Mouse (Mus musculus) olfactory bulb, adult 2 months (tissue): Measurements from ENCODE around the gene Ube2ql1. TPM values are rescaled to one million over a fixed set of nuclear protein-coding genes. Genes with fewer than 3 reads are reported as not detected.

ENCODE experiments used
- H3K27ac ChIP-seq: fragments of 200-500 bp; 2 replicates; pipeline ENCODE4 v1.5.1; 2012; ENCODE audit warnings: low read depth, low read length; ENCODE audit not compliant: insufficient read depth
- H3K4me1 ChIP-seq: fragments of 200-500 bp; 2 replicates; pipeline ENCODE4 v1.6.1; 2012; ENCODE audit warnings: low read length; ENCODE audit not compliant: control insufficient read depth, insufficient read depth
- H3K4me3 ChIP-seq: fragments of 200-500 bp; 2 replicates; pipeline ENCODE4 v1.5.1; 2012; ENCODE audit warnings: mild to moderate bottlenecking, low read depth, low read length, moderate library complexity; ENCODE audit not compliant: insufficient read depth
- CTCF ChIP-seq: fragments of 200-500 bp; IDR thresholded peaks from 2 replicates; pipeline ENCODE4 v1.5.1; 2012; ENCODE audit warnings: low read depth, mild to moderate bottlenecking, low read length, moderate library complexity; ENCODE audit not compliant: insufficient read depth
- POLR2A ChIP-seq: fragments of 200-500 bp; IDR thresholded peaks from 2 replicates; pipeline ENCODE4 v1.6.1; 2012; ENCODE audit warnings: mild to moderate bottlenecking, low read depth, low read length, moderate library complexity; ENCODE audit not compliant: insufficient read depth
- WGBS: fragments of 180-500 bp; shearing (Covaris S2); methylation state at CpG from one replicate; pipeline ENCODE4 v1.1.7; 2018; 5-methylcytosine and 5-hydroxymethylcytosine counted together
- polyA plus RNA-seq: library from polyadenylated mRNA; stranded (reverse); fragments of >200 nt; gene quantifications from 2 replicates; pipeline ENCODE4 v1.2.4, GENCODE M21; 2012; ENCODE audit warnings: low replicate concordance; ENCODE audit not compliant: missing spikeins, insufficient read depth, insufficient read length

Ube2ql1 gene
- polyA plus RNA-seq, 1 experiment: not detected

- Histone ChIP-seq H3K4me1 (peaks cover 5% of the 10 kb centered on the region), H3K4me3 (peak overlapping the region; percentile 34), H3K27ac (peak overlapping the region; percentile 49; the same call in 1 of the 2 replicates)
- 19% methylated on average over 13 of the region's 13 CpGs for WGBS
- TF ChIP-seq CTCF (peak; percentile 50; the same call in 1 of the 2 replicates), POLR2A (no peak)
Measured at GRCm38 (mm10) chr13:69696333-69696991, 43.2 kb downstream of the Ube2ql1 start.

DNA sequence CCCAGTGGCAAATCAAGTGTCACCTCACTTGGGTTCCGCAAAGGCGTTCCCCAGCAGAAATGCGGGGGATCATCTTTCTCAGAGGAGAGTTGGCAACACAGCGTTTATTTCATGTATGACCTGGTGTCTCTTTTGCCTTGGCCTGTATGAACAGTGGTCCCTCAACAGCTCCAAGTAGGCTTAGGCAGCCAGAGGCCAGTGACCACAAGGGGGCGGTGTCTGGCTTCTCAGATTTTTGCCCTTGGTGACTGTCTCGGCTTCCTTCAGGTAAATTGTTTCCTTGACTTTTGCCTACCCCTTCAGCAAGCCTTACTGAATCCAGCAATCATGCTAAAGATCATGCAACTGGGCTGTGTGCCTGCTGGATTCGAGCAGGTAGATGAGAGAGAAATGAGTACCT is 48.6 kb downstream of the Ube2ql1 start:
- H3K4me3 ChIP-seq: no peak overlapping the region
- peaks cover 18% of the 10 kb centered on the region for H3K4me1 ChIP-seq
- TF ChIP-seq CTCF (peak; percentile 68), POLR2A (no peak)
- 37% methylated on average over 7 of the region's 7 CpGs for WGBS
- no peak overlapping the region for H3K27ac ChIP-seq

DNA sequence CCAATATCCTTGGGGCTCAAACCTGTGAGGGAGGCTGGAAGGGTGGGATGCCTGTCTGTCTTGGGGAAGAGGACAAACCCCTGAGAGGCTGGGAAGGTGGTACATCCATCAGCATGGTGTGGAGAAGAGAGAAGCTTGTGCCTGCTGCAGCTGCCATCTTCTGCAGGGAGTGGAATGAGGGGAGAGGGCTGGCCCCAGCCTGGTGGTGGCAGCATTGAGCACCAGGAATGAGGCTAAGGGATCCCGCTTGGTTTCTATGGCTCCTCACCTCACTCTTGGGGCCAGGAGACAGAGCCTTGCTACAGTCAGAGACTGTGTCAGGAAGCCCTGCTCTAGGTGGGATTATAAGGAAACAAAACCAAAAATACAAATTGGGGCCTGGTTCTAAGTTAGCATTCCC is 52.7 kb downstream of the Ube2ql1 start:
- 76% methylated on average over 1 of the region's 1 CpGs for WGBS
- TF ChIP-seq CTCF: no peak
- no peak for TF ChIP-seq POLR2A
- Histone ChIP-seq H3K27ac (no peak overlapping the region), H3K4me1 (peaks cover 29% of the 10 kb centered on the region), H3K4me3 (no peak overlapping the region)

DNA sequence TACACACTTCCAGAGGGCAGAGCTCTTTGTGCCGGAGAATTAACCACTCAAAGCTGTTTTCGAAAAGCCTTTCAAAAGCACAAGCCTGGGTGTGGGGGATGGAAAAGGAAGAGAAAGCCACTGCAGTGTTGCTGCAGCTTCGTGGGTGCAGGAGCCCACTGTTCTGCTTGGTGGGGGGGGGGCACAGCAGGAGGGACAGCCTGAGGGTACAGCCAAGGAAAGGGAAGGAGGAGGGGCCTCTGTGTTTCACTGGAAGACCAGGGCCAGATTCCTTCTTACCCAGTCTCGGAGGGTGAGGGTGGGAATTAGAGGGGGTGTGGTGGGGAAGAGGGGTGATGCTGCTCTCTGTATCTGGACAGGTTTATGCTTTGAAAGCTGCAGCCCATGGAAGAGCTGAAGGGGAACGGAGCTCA is 54.3 kb downstream of the Ube2ql1 start:
- H3K27ac ChIP-seq: peak overlapping the region; percentile 32; the same call in 1 of the 2 replicates
- WGBS: 7% methylated on average over 5 of the region's 5 CpGs

GRCm38 (mm10) chr13:69673921-69674618 is 65.6 kb downstream of the Ube2ql1 start:
- H3K4me3 ChIP-seq: no peak overlapping the region
- H3K27ac ChIP-seq: no peak overlapping the region
- no peak for TF ChIP-seq POLR2A
- TF ChIP-seq CTCF: no peak
- WGBS: 73% methylated on average over 10 of the region's 10 CpGs
- H3K4me1 ChIP-seq: no peaks in the 10 kb centered on the region

More for the DNA sequence above, 54.3 kb downstream of the Ube2ql1 start:
- H3K4me1 ChIP-seq: peaks cover 21% of the 10 kb centered on the region
- H3K4me3 ChIP-seq: 0 out of 2 replicates have a peak overlapping the region, but pooled peaks have one; percentile 9
- TF ChIP-seq CTCF (no peak), POLR2A (no peak)

DNA sequence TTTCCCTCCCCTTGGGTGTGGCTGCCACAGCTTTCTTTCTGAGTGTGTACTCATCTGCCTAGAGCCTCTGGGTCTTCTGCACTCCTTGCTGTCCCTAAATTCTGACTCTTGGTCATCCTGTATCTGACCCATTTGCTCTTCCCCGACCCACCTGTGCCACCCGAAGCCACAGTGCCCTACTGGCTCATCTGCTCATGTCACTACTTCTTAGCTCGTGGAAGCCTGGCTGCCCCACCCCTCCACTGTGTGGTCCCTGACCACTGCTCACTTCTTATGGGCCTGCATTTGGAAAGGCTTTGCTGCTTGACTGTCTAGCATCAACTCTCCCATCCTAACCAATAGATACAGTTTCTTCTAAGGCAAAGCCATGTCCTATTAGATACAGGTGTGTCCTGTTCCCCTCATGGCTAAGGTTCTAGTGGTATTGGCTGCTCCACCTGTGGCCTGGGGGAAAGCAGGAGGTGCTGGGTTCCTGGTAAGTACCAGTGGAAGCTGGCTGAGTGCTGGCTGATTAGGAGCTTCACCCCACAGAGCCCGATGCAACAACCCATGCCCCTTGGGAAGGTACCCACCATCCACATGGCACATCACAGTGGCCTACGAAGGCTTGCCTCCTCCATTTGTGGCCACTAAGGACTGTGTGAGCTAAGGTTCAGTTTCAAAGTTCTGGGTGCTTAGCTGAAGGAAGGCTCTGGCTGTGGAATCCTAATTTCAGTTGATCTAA is 66.3 kb downstream of the Ube2ql1 start:
- WGBS: 93% methylated on average over 5 of the region's 5 CpGs
- Histone ChIP-seq H3K27ac (no peak overlapping the region), H3K4me3 (no peak overlapping the region), H3K4me1 (no peaks in the 10 kb centered on the region)
- TF ChIP-seq POLR2A (no peak), CTCF (no peak)

GRCm38 (mm10) chr13:69672565-69672964 is 67.1 kb downstream of the Ube2ql1 start:
- Histone ChIP-seq H3K4me1 (no peaks in the 10 kb centered on the region), H3K4me3 (no peak overlapping the region), H3K27ac (no peak overlapping the region)
- TF ChIP-seq CTCF (no peak), POLR2A (no peak)
- WGBS: 93% methylated on average over 10 of the region's 10 CpGs

DNA sequence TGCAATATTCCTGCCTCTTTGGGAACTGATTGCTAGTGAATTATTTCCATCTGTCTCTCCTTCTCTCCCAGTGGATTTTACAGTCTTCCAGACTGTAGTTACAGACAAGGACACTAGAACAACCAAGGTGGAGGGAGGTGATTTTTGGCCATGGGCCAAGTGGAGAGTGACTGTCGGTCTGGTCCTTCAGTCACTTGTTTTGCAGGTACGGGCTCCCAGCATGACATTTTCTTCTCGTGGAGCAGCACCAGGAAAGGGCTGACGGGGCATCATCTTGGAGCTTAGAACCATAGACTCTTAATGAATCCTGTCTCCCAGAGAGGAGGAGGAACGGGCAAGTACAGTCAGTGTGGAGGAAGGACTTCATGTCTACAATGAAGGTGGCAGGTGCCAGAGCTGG is 67.6 kb downstream of the Ube2ql1 start:
- WGBS: 90% methylated on average over 5 of the region's 5 CpGs
- TF ChIP-seq POLR2A: no peak
- TF ChIP-seq CTCF: no peak
- Histone ChIP-seq H3K27ac (no peak overlapping the region), H3K4me3 (no peak overlapping the region), H3K4me1 (no peaks in the 10 kb centered on the region)

DNA sequence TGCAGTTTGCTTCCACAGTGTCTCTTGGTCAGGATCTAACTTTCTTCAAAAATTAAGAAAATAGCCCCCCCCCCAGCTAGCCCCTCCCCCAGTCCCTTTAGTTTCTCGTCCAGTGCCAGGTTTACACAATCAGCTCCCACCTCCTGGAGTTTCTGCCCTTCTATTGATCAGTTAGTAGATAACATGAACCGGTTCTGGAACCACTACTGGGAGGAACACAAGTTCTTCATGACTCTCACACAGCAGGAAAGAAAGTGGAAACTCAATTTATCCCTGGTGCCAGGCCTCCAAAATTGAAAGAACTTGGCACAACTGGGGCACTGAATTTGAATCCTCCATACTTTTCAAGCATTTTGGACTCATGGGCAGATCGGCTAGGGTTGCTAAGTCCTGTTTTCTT is 85.2 kb downstream of the Ube2ql1 start:
- H3K27ac ChIP-seq: no peak overlapping the region
- H3K4me3 ChIP-seq: no peak overlapping the region
- TF ChIP-seq POLR2A (no peak), CTCF (no peak)
- H3K4me1 ChIP-seq: no peaks in the 10 kb centered on the region
- WGBS: 76% methylated on average over 3 of the region's 3 CpGs

Other genes starting within 250 kb of the Ube2ql1 start
- gene Nsun2, start 206.1 kb downstream of the Ube2ql1 start, polyA plus RNA-seq: not detected in 2 replicates
- not detected in 2 replicates for gene Tent4a, start 205.3 kb downstream of the Ube2ql1 start, polyA plus RNA-seq
- not detected in 2 replicates for gene Srd5a1, start 128.4 kb downstream of the Ube2ql1 start, polyA plus RNA-seq
- gene Med10, start 62.5 kb upstream of the Ube2ql1 start, polyA plus RNA-seq: not detected in 2 replicates